Mouse (Mus musculus) thymus, adult 2 months (tissue): Measurements from ENCODE around the gene Mrtfb. TPM values are rescaled to one million over a fixed set of nuclear protein-coding genes. Genes with fewer than 3 reads are reported as not detected.

Source experiments
- DNase-seq: peaks from one replicate; pipeline ENCODE4 v3.0.0; 2021
- H3K27ac ChIP-seq: fragments of 200-500 bp; 2 replicates; pipeline ENCODE4 v1.5.1; 2012; ENCODE audit warnings: low read length, control low read depth; ENCODE audit not compliant: control insufficient read depth, insufficient read depth
- H3K27me3 ChIP-seq: fragments of 200-500 bp; 2 replicates; pipeline ENCODE4 v1.6.1; 2012; ENCODE audit warnings: mild to moderate bottlenecking, low read length, moderate library complexity, mixed read lengths; ENCODE audit not compliant: control insufficient read depth, insufficient read depth
- H3K36me3 ChIP-seq: fragments of 200-500 bp; 2 replicates; pipeline ENCODE4 v1.6.1; 2012; ENCODE audit warnings: mild to moderate bottlenecking, low read length, moderate library complexity; ENCODE audit not compliant: control insufficient read depth, insufficient read depth
- H3K4me1 ChIP-seq: fragments of 200-500 bp; replicated peaks from 2 replicates; pipeline ENCODE4 v1.6.1; 2012; ENCODE audit warnings: low read length; ENCODE audit not compliant: control insufficient read depth, insufficient read depth
- H3K4me3 ChIP-seq: fragments of 200-500 bp; 2 replicates; pipeline ENCODE4 v1.5.1; 2012; ENCODE audit warnings: mild to moderate bottlenecking, low read length, control low read depth, moderate library complexity; ENCODE audit not compliant: control insufficient read depth, insufficient read depth
- CTCF ChIP-seq: fragments of 200-500 bp; IDR thresholded peaks from 2 replicates; pipeline ENCODE4 v1.5.1; 2012; ENCODE audit warnings: mild to moderate bottlenecking, control low read depth, low read length, moderate library complexity, borderline replicate concordance; ENCODE audit not compliant: control insufficient read depth, poor library complexity, insufficient read depth; ENCODE audit errors: extremely low read depth
- POLR2A ChIP-seq: fragments of 200-500 bp; IDR thresholded peaks from 2 replicates; pipeline ENCODE4 v1.6.1; 2012; ENCODE audit warnings: mild to moderate bottlenecking, low read length, control low read depth, moderate library complexity; ENCODE audit not compliant: control insufficient read depth, poor library complexity, insufficient read depth; ENCODE audit errors: extremely low read depth
- WGBS: fragments of 180-500 bp; shearing (Covaris S2); methylation state at CpG from one replicate; pipeline ENCODE4 v1.1.7; 2018; 5-methylcytosine and 5-hydroxymethylcytosine counted together
- polyA plus RNA-seq: library from polyadenylated mRNA; depleted of rRNA; stranded (reverse); fragments of >200 nt; gene quantifications from 2 replicates; pipeline ENCODE4 v1.2.3, GENCODE M21; 2012

Gene Mrtfb
- polyA plus RNA-seq, 1 experiment: 8.5 TPM

- Histone ChIP-seq H3K27ac (no peak overlapping the region), H3K36me3 (no peaks in the 10 kb centered on the region), H3K4me1 (no peaks in the 10 kb centered on the region), H3K4me3 (no peak overlapping the region), H3K27me3 (no peaks in the 10 kb centered on the region)
- TF ChIP-seq CTCF: no peak
- TF ChIP-seq POLR2A: no peak
- no peak for DNase-seq
Measured at GRCm38 (mm10) chr16:13358741-13359140, 102.5 kb downstream of the Mrtfb start.

GRCm38 (mm10) chr16:13359405-13359858 lies 103.2 kb downstream of the Mrtfb start:
- WGBS: 63% methylated on average over 9 of the region's 9 CpGs
- no peak overlapping the region for H3K27ac ChIP-seq
- H3K27me3 ChIP-seq: no peaks in the 10 kb centered on the region
- TF ChIP-seq CTCF (no peak), POLR2A (no peak)
- no peaks in the 10 kb centered on the region for H3K36me3 ChIP-seq
- no peaks in the 10 kb centered on the region for H3K4me1 ChIP-seq
- no peak overlapping the region for H3K4me3 ChIP-seq
- no peak for DNase-seq

GRCm38 (mm10) chr16:13360208-13360607 lies 103.9 kb downstream of the Mrtfb start:
- no peaks in the 10 kb centered on the region for H3K4me1 ChIP-seq
- no peak overlapping the region for H3K27ac ChIP-seq
- H3K27me3 ChIP-seq: no peaks in the 10 kb centered on the region
- no peak overlapping the region for H3K4me3 ChIP-seq
- H3K36me3 ChIP-seq: no peaks in the 10 kb centered on the region
- TF ChIP-seq POLR2A (no peak), CTCF (no peak)
- DNase-seq: no peak

GRCm38 (mm10) chr16:13360835-13361234 lies 104.6 kb downstream of the Mrtfb start:
- Histone ChIP-seq H3K27ac (no peak overlapping the region), H3K36me3 (no peaks in the 10 kb centered on the region), H3K27me3 (no peaks in the 10 kb centered on the region), H3K4me3 (no peak overlapping the region), H3K4me1 (no peaks in the 10 kb centered on the region)
- WGBS: 95% methylated on average over 5 of the region's 5 CpGs
- no peak for DNase-seq
- TF ChIP-seq CTCF (no peak), POLR2A (no peak)

- no peak for DNase-seq
- no peaks in the 10 kb centered on the region for H3K36me3 ChIP-seq
- H3K4me1 ChIP-seq: 0 out of 2 replicates have a peak, but pooled peaks cover 2% of the 10 kb centered on the region
- 86% methylated on average over 5 of the region's 5 CpGs for WGBS
- TF ChIP-seq CTCF (no peak), POLR2A (no peak)
- no peak overlapping the region for H3K27ac ChIP-seq
- H3K4me3 ChIP-seq: no peak overlapping the region
- H3K27me3 ChIP-seq: no peaks in the 10 kb centered on the region
Measured at GRCm38 (mm10) chr16:13363141-13363540, 106.9 kb downstream of the Mrtfb start.

GRCm38 (mm10) chr16:13364145-13364544 lies 107.9 kb downstream of the Mrtfb start:
- 82% methylated on average over 3 of the region's 3 CpGs for WGBS
- Histone ChIP-seq H3K4me1 (0 out of 2 replicates have a peak, but pooled peaks cover 2% of the 10 kb centered on the region), H3K27ac (no peak overlapping the region), H3K36me3 (no peaks in the 10 kb centered on the region), H3K4me3 (no peak overlapping the region), H3K27me3 (no peaks in the 10 kb centered on the region)
- no peak for DNase-seq
- TF ChIP-seq POLR2A (no peak), CTCF (no peak)

GRCm38 (mm10) chr16:13366256-13366655 lies 110.0 kb downstream of the Mrtfb start:
- TF ChIP-seq POLR2A (no peak), CTCF (no peak)
- no peak overlapping the region for H3K27ac ChIP-seq
- 82% methylated on average over 1 of the region's 1 CpGs for WGBS

More at GRCm38 (mm10) chr16:13366256-13366655, 110.0 kb downstream of the Mrtfb start:
- Histone ChIP-seq H3K4me1 (0 out of 2 replicates have a peak, but pooled peaks cover 2% of the 10 kb centered on the region), H3K27me3 (no peaks in the 10 kb centered on the region), H3K4me3 (no peak overlapping the region), H3K36me3 (no peaks in the 10 kb centered on the region)
- DNase-seq: no peak
